Mouse (Mus musculus) liver, embryonic 16.5 days (tissue): ENCODE measurements around the gene Gstp2. TPM values are rescaled to one million over a fixed set of nuclear protein-coding genes. Genes with fewer than 3 reads are reported as not detected.
A peak's percentile ranks its signal among the peaks of the same experiment; 100 is the strongest.
"Not testable (repeated sequence)": the region's sequence is repeated elsewhere in the genome, so short reads cannot be mapped to it uniquely, and the experiment has no call there.

ENCODE experiments used
- ATAC-seq: fragments of 200-750 bp; cut with Nextera tagmentation; 2 replicates; pipeline ENCODE4 v1.8.0; 2017; ENCODE audit warnings: low read depth, mild to moderate bottlenecking, moderate number of reproducible peaks, moderate library complexity
- H3K27ac ChIP-seq: fragments of 300-500 bp; sonication (generic); 2 replicates; pipeline ENCODE4 v1.5.1; 2014; ENCODE audit warnings: mild to moderate bottlenecking, low read length
- H3K27me3 ChIP-seq: fragments of 300-500 bp; sonication (generic); 2 replicates; pipeline ENCODE4 v1.6.1; 2014; ENCODE audit warnings: low read depth, low read length, mixed read lengths; ENCODE audit not compliant: control insufficient read depth, insufficient read depth
- H3K36me3 ChIP-seq: fragments of 300-500 bp; sonication (generic); 2 replicates; pipeline ENCODE4 v1.6.1; 2014; ENCODE audit warnings: mild to moderate bottlenecking; ENCODE audit not compliant: control insufficient read depth, insufficient read depth
- H3K4me1 ChIP-seq: fragments of 300-500 bp; sonication (generic); 2 replicates; pipeline ENCODE4 v1.6.1; 2014; ENCODE audit warnings: low read depth, low read length, mixed read lengths; ENCODE audit not compliant: control insufficient read depth
- H3K4me2 ChIP-seq: fragments of 300-500 bp; sonication (generic); 2 replicates; pipeline ENCODE4 v1.6.1; 2014; ENCODE audit warnings: low read depth, low read length, mixed read lengths
- H3K4me3 ChIP-seq: fragments of 300-500 bp; sonication (generic); 2 replicates; pipeline ENCODE4 v1.5.1; 2014; ENCODE audit warnings: low read depth, mild to moderate bottlenecking, low read length
- H3K9ac ChIP-seq: fragments of 300-500 bp; sonication (generic); 2 replicates; pipeline ENCODE4 v1.6.1; 2014; ENCODE audit warnings: low read depth, low read length
- H3K9me3 ChIP-seq: fragments of 300-500 bp; sonication (generic); replicated peaks from 2 replicates; pipeline ENCODE4 v1.6.1; 2016; ENCODE audit warnings: low read length; ENCODE audit not compliant: control insufficient read depth
- WGBS: fragments of 180-500 bp; shearing (Covaris S2); extraction: QIAGEN DNeasy Blood & Tissue Kit; methylation state at CpG from one replicate; pipeline ENCODE4 v1.1.7; 2014; ENCODE audit not compliant: insufficient replicate concordance; 5-methylcytosine and 5-hydroxymethylcytosine counted together
- polyA plus RNA-seq: library from polyadenylated mRNA; unstranded; fragments of >200 nt; fragmentation: Nextera tagmentation; extraction: Ambion mirVana; gene quantifications from 2 replicates; pipeline ENCODE4 v1.2.1, GENCODE M21; 2015

Gene Gstp2
- polyA plus RNA-seq, 1 experiment from 2014 or later = 6.1 TPM

GRCm38 (mm10) chr19:4047859-4048258 is 2.0 kb upstream of the Gstp2 start:
- H3K9ac ChIP-seq = no peak overlapping the region
- peaks cover 38% of the 10 kb centered on the region for H3K4me1 ChIP-seq
- peak overlapping the region; percentile 38; the same call in 1 of the 2 replicates for H3K4me3 ChIP-seq
- no peaks in the 10 kb centered on the region for H3K36me3 ChIP-seq
- WGBS = 10% methylated on average over 4 of the region's 4 CpGs
- no peaks in the 10 kb centered on the region for H3K27me3 ChIP-seq
- H3K9me3 ChIP-seq = no peaks in the 10 kb centered on the region
- no peak for ATAC-seq
- peak overlapping the region; percentile 66; the same call in 1 of the 2 replicates for H3K4me2 ChIP-seq
- H3K27ac ChIP-seq = no peak overlapping the region

- Histone ChIP-seq H3K4me3 (peak overlapping the region; percentile 38), H3K9ac (peak overlapping the region; percentile 42), H3K27me3 (no peaks in the 10 kb centered on the region), H3K27ac (peak overlapping the region; percentile 98), H3K9me3 (no peaks in the 10 kb centered on the region), H3K36me3 (no peaks in the 10 kb centered on the region), H3K4me1 (peaks cover 35% of the 10 kb centered on the region), H3K4me2 (peak overlapping the region; percentile 66)
- 27% methylated on average over 8 of the region's 8 CpGs for WGBS
- ATAC-seq = peak; percentile 79
These were observed 1.0 kb upstream of the Gstp2 start for GRCm38 (mm10) chr19:4046866-4047254.

- not testable (repeated sequence) for ATAC-seq, H3K36me3 ChIP-seq, H3K9me3 ChIP-seq, H3K27ac ChIP-seq, H3K4me3 ChIP-seq, H3K9ac ChIP-seq, H3K27me3 ChIP-seq, H3K4me2 ChIP-seq
- H3K4me1 ChIP-seq = peaks cover 35% of the 10 kb centered on the region
- 38% methylated on average over 5 of the region's 5 CpGs for WGBS
These were observed 1.7 kb downstream of the Gstp2 start for GRCm38 (mm10) chr19:4044109-4044508.

GRCm38 (mm10) chr19:4042124-4042523 is 3.7 kb downstream of the Gstp2 start:
- Histone ChIP-seq H3K9ac (no peak overlapping the region), H3K27me3 (no peaks in the 10 kb centered on the region), H3K4me1 (peaks cover 36% of the 10 kb centered on the region), H3K4me3 (no peak overlapping the region), H3K36me3 (no peaks in the 10 kb centered on the region), H3K27ac (no peak overlapping the region), H3K4me2 (no peak overlapping the region), H3K9me3 (no peaks in the 10 kb centered on the region)
- ATAC-seq = no peak
- WGBS = 59% methylated on average over 14 of the region's 14 CpGs

GRCm38 (mm10) chr19:4041500-4041899 is 4.3 kb downstream of the Gstp2 start:
- not testable (repeated sequence) for H3K4me2 ChIP-seq, H3K27ac ChIP-seq, ATAC-seq, H3K36me3 ChIP-seq, H3K9me3 ChIP-seq, H3K4me3 ChIP-seq, H3K9ac ChIP-seq, H3K27me3 ChIP-seq
- H3K4me1 ChIP-seq = peaks cover 32% of the 10 kb centered on the region
- WGBS = 75% methylated on average over 3 of the region's 4 CpGs

GRCm38 (mm10) chr19:4040941-4041340 is 4.9 kb downstream of the Gstp2 start:
- H3K36me3 ChIP-seq, H3K27ac ChIP-seq, H3K27me3 ChIP-seq, H3K4me3 ChIP-seq, H3K4me2 ChIP-seq, H3K9ac ChIP-seq, ATAC-seq, H3K9me3 ChIP-seq: not testable (repeated sequence)
- H3K4me1 ChIP-seq = peaks cover 32% of the 10 kb centered on the region
- 74% methylated on average over 5 of the region's 5 CpGs for WGBS

GRCm38 (mm10) chr19:4037788-4038232 is 8.0 kb downstream of the Gstp2 start, which contains the start of gene Gstp1:
TSS of gene Gstp1 (minus strand) at chr19:4037985.
- no peaks in the 10 kb centered on the region for H3K9me3 ChIP-seq
- H3K4me1 ChIP-seq = peaks cover 19% of the 10 kb centered on the region
- H3K27me3 ChIP-seq = no peaks in the 10 kb centered on the region
- H3K9ac ChIP-seq = peak within 1 kb of the TSS; percentile 80
- H3K4me3 ChIP-seq = peak within 1 kb of the TSS; percentile 70
- peak within 1 kb of the TSS; percentile 78 for H3K27ac ChIP-seq
- peak within 1 kb of the TSS; percentile 89 for H3K4me2 ChIP-seq
- under 1% methylated on average over 26 of the region's 26 CpGs for WGBS
- no peaks in the 10 kb centered on the region; the same call in 1 of the 2 replicates for H3K36me3 ChIP-seq
- ATAC-seq = peak; percentile 79

GRCm38 (mm10) chr19:4037154-4037787 is 8.6 kb downstream of the Gstp2 start:
- Histone ChIP-seq H3K4me3 (peak overlapping the region; percentile 70), H3K9ac (peak overlapping the region; percentile 80), H3K4me1 (peaks cover 19% of the 10 kb centered on the region), H3K27ac (peak overlapping the region; percentile 78), H3K4me2 (peak overlapping the region; percentile 89)
- WGBS = 20% methylated on average over 7 of the region's 8 CpGs
- ATAC-seq, H3K27me3 ChIP-seq, H3K9me3 ChIP-seq, H3K36me3 ChIP-seq: not testable (repeated sequence)

- Histone ChIP-seq H3K9ac (peak overlapping the region; percentile 15; the same call in 1 of the 2 replicates), H3K36me3 (no peaks in the 10 kb centered on the region; the same call in 1 of the 2 replicates), H3K4me1 (peaks cover 19% of the 10 kb centered on the region), H3K4me2 (peak overlapping the region; percentile 53), H3K4me3 (peak overlapping the region; percentile 39), H3K27ac (peak overlapping the region; percentile 52), H3K9me3 (no peaks in the 10 kb centered on the region), H3K27me3 (no peaks in the 10 kb centered on the region)
- peak; percentile 35 for ATAC-seq
- 48% methylated on average over 12 of the region's 12 CpGs for WGBS
These were observed 9.3 kb downstream of the Gstp2 start for GRCm38 (mm10) chr19:4036327-4037045.
